Mouse (Mus musculus) right cerebral cortex, adult 18-20 months (tissue): ENCODE data around the gene Otud5.
"Not testable (repeated sequence)": the region's sequence is repeated elsewhere in the genome, so short reads cannot be mapped to it uniquely, and the experiment has no call there.

Experiments used
- DNase-seq: peaks from one replicate; pipeline ENCODE4 v3.0.0; 2022; ENCODE audit warnings: mixed read lengths

Otud5 gene

DNA sequence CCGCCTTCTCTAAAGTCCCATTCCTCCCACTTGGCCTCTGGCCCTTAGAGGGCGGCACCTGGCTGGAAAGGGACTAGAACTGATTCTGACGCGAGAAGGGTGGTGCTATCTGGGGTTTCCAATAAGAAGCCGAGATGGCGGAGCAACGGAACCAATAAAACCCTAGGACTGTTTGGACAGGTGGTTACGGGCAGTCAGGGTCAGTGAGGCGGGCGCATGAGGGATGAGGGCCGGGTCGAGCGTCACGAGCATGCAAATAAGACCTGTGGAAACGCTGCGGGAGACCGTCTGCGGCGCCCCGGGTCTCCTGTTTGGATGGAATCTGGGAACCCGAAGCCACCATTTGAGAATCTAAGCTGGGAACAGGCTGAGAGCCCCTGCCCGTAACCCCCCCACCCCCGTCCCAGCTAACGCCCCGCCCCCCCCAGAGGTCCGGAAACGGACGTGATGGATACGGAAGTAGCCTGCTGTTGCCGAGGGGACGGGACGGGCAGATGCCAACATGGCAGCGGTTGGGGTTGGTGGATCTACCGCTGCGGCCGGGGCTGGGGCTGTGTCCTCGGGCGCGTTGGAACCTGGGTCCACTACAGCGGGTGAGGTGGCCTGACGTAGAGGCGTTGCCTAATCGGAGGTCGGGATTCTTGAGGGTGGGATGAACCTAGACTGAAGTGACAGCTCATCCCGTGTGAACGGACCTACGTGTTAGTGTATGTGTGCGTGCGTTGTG, 42.8 kb downstream of the Otud5 start, which contains the start of gene Slc35a2:
Gene Slc35a2 (plus strand): TSS at position 188 of the 727 bp plus-strand sequence.
- DNase-seq, result peak; percentile 81

DNA sequence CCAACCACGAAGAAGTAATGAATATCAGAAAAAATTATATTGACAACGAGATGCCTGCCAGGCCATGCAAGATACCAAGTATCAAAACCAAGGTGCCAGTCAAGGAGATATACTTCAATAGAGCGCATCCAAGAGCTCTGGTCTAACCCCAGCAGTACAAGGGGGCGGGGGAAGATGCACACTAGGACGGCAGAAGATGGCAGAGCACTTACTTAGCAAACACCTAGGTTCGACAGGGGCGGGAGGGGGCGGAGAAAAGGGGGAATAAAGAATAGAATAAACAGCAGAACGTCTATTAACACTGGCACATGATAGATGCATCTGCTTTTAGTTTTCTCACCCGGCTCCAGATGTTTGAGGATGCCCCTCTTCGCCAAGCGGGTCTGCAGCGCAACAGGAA, 57.0 kb downstream of the Otud5 start:
- no peak for DNase-seq

DNA sequence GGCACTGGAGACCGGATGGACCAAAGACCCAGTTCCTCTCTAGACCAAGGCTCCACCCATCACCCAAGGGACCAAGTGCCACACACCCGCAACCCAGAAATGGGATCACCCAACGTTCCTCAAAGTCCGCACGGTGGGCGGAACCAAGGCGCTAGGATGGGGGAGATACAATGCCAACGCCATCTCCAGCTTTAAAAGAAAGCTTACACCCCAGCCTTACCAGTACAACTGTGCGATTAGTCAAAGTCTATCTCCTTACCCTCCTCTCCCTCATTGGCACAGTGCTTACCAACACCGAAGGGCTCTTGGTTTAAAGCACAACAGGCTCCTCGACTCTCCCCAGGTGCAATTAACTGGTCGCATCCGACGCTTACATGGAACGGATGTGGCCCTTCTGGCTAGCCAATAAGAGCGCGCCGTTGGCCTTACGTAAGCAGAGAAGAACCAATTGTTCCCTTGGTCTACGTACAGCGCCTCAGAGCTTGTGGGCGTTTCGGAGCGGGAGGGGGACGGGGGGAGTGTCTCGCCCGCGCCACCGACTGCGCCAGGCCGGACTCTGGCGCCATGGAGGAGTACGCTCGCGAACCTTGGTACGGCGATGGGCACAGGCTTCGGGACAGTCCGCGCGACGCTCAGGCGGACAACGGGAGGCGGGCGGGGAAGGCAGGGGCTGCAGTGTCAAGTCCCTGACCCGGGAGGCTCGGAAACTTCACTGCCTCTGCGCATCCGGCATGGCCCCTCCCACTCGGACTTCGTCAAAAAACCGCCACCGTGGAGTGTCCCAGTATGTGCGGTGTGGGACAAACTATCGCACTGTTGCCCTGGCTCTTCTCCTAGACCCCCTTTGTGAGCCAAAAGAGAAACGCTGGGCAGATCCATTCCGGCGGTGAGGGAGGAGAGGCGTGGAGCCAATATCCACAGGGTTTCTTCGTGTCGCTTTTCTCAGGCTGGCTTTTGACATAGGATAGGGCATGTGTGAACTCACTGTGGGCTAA, 58.0 kb downstream of the Otud5 start, which contains the start of the genes Pqbp1 and Timm17b:
Gene Pqbp1 (minus strand): TSS at position 390 of the 995 bp plus-strand sequence.
Gene Timm17b (plus strand): TSS at position 478 of the 995 bp plus-strand sequence.
- peak; percentile 91 for DNase-seq

DNA sequence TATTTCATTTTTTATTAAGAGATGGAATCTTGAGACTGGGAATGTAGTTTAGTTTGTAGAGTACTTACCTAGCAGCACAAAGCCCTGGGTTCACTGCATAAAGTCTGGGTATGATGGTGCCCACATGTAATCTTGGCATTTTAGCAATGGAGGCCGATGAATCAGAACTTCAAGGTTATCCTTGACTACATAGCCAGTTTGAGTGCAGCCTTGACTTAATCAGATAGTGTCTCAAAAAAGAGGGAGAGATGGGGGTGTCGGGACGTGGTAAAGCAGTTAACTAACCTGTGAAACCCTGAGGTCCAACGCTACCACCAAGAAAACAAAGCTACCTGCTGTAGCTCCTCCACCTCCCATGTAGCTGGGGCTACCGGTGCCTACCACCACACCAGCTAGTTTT, 63.3 kb downstream of the Otud5 start:
- no peak for DNase-seq

DNA sequence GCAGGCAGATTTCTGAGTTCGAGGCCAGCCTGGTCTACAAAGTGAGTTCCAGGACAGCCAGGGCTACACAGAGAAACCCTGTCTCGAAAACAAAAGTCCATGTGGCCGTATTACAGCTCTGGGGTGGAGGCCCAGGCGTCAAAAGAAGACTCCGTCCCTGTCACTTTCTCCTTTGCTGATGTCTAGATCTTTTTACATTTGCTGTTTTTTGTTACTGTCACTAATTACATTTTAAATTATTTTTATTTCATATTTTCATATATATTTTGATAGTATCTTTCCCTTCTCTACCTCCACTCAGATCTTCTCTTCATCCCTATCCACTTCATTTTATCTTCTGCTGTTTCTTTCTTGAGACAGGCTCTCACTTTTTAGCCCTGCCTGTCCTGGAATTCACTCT, 66.6 kb downstream of the Otud5 start, which contains the start of gene Gm10491:
Gene Gm10491 (minus strand): TSS at position 101 of the 400 bp plus-strand sequence.
- DNase-seq, result no peak

DNA sequence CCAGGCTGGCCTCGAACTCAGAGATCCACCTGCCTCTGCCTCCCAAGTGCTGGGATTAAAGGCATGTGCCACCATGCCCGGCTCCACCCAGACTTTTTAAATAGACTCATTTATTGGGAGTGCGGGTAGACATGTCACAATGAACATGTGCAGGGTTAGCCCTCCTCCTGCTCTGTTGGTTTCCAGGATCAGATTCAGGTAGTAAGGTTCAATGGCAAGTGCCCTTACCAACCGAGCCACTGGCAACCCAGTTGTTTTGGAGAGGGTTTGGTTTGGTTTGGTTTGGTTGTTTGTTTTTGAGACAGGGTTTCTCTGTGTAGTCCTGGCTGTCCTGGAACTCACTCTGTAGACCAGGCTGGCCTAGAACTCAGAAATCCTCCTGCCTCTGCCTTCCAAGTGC, 68.1 kb downstream of the Otud5 start, which contains the start of gene Gm10490:
Gene Gm10490 (plus strand): TSS at position 301 of the 400 bp plus-strand sequence.
- not testable (repeated sequence) for DNase-seq

DNA sequence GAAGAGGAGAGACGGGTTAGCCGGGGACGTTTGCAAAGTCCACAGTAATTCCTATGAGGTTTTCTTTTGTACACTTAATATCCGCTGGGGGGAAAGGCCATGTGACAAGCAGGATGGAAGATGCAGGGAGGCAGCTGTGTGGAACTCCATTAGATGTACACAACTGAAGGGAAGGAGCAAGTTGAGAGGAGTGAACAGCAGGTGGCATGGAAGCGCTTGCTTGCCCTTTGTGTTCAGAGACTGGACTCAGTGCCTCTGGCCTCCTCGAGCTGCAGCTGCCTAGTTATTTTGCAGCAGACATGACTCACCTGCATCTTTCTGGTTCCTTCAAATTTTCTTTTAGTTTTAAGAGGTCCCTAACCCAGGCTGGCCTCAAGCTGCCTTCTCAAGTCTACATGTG, 69.3 kb downstream of the Otud5 start:
- DNase-seq, result no peak

DNA sequence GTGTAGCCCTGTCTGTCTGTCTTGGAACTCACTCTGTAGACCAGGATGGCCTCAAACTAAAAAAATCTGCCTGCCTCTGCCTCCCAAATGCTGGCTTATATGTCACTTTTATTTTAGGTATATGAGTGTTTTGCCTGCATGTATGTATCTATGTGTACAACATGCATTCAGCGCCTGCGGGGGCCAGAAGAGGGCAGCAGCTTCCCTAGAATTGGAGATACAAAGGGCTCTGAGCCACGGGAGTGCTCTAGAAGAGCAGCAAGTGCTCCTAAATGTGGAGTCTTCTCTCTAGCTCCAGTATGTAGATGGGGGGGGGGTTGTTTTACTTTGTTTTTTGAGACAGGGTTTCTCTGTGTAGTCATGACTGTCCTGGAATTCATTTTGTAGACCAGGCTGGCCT, 74.5 kb downstream of the Otud5 start:
- DNase-seq, result not testable (repeated sequence)

- DNase-seq, result not testable (repeated sequence)
These were observed 76.8 kb downstream of the Otud5 start for GRCm38 (mm10) chrX:7917960-7918359.

GRCm38 (mm10) chrX:7919601-7920383, 78.6 kb downstream of the Otud5 start, which contains the start of gene Pcsk1n:
TSS of gene Pcsk1n (plus strand) at chrX:7919822.
- DNase-seq, result peak; percentile 55

DNA sequence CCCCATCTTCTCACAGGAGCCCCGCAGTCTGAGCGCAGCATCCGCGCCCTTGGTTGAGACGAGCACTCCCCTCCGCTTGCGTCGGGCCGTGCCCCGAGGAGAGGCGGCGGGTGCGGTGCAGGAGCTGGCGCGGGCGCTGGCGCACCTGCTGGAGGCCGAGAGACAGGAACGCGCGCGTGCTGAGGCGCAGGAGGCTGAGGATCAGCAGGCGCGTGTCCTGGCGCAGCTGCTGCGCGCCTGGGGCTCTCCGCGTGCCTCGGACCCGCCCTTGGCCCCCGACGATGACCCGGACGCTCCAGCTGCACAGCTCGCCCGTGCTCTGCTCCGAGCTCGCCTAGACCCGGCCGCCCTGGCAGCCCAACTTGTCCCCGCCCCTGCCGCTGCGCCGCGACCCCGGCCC, 80.9 kb downstream of the Otud5 start:
- DNase-seq, result peak; percentile 10
